Mouse (Mus musculus) bone marrow macrophage, adult 2 months (primary cell): ENCODE data around the gene Krt33b.

Experiments
- CTCF ChIP-seq: IDR thresholded peaks from 2 replicates; pipeline ENCODE4 v1.5.1; 2012; ENCODE audit warnings: low read depth, mild to moderate bottlenecking, low read length, moderate library complexity
- POLR2A ChIP-seq: IDR thresholded peaks from 2 replicates; pipeline ENCODE4 v1.6.1; 2012; ENCODE audit warnings: mild to moderate bottlenecking, low read depth, low read length, borderline replicate concordance

GRCm38 (mm10) chr11:99988530-99988929 is 41.1 kb downstream of the Krt33b start:
- TF ChIP-seq CTCF = no peak
- TF ChIP-seq POLR2A = no peak
